Mouse (Mus musculus): ENCODE measurements around the gene Glrx5.

The Glrx5 gene

GRCm38 (mm10) chr12:105077232-105077631 is 44.7 kb downstream of the Glrx5 start:
- no peak for DNase-seq

- DNase-seq: no peak
These were observed 51.7 kb downstream of the Glrx5 start for GRCm38 (mm10) chr12:105084171-105084570.

- no peak for DNase-seq
These were observed 52.3 kb downstream of the Glrx5 start for GRCm38 (mm10) chr12:105084816-105085215.

- no peak for DNase-seq
These were observed 52.8 kb downstream of the Glrx5 start for GRCm38 (mm10) chr12:105085296-105085695.

GRCm38 (mm10) chr12:105086781-105087180 is 54.3 kb downstream of the Glrx5 start:
- DNase-seq: no peak

- no peak for DNase-seq
These were observed 54.9 kb downstream of the Glrx5 start for GRCm38 (mm10) chr12:105087353-105087752.

- DNase-seq: no peak
These were observed 56.7 kb downstream of the Glrx5 start for GRCm38 (mm10) chr12:105089231-105089630.

- no peak for DNase-seq
These were observed 59.1 kb downstream of the Glrx5 start for GRCm38 (mm10) chr12:105091604-105092003.
